Comparison of ENCODE assay signal across 9 mouse cellular contexts in the genomic region with DNA sequence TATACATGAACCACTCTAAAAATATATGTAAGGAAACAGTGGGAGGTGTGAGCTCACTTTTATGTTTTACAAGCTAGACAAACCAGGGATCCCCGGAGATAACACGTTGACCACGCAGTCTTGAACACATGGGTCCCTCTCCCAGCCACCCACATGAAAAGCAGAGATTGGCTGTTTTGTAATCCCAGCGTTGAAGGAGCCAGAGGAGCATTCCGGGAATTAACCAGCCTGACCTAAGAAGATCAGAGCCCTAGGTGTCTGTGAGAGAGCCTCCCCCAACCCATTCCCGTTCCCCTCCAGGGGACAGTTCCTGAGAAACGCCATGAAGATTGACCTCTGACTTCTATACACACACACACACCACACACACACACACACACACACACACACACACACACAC. TPM values are rescaled to one million over a fixed set of nuclear protein-coding genes. Genes with fewer than 3 reads are reported as not detected.
DNase-seq lines count a peak whose midpoint lies in the region; ATAC-seq lines count a peak whose summit lies in the region.
"Had no signal": no experiment of that assay in that cellular context is flagged by ENCODE, and none has a peak within 500 bp of the region (broad histone marks: within the 10 kb centered on the region; RNA-seq: fewer than 3 reads in every experiment).

No protein-coding gene starts in this region.

- peaks cover 4 to 6% of the 10 kb centered on the region in 2 experiments; a peak in 2 of 4 replicates for H3K4me1 ChIP-seq in heart, embryonic 14.5 days (ENCODE audit: control insufficient read depth in 2 of 2, insufficient read depth in 2 of 2, low read length in 2 of 2)
- H3K4me1 ChIP-seq in hindbrain, embryonic 11.5 days (replicated peaks; ENCODE audit: control insufficient read depth, insufficient read depth, low read length), result peaks cover 7% of the 10 kb centered on the region
- peaks cover 18% of the 10 kb centered on the region for H3K4me1 ChIP-seq in midbrain, embryonic 12.5 days

- DNase-seq in heart, postnatal 25 days (ENCODE audit: low spot score), result no peak
- peak; percentile 63 for DNase-seq in brain, adult 2 months (ENCODE audit: low read depth, low spot score)
- no peak for DNase-seq in hindbrain, embryonic 11.5 days (ENCODE audit: low spot score)
- DNase-seq in gastrocnemius, adult 8-10 months (ENCODE audit: low spot score in 2 of 2), result no peak
- DNase-seq in urinary bladder, postnatal 4 days (ENCODE audit: low spot score in 2 of 2), result no peak
- DNase-seq in testis, postnatal 14 days (ENCODE audit: low spot score), result no peak

- H3K36me3 ChIP-seq in heart, embryonic 14.5 days (ENCODE audit: control insufficient read depth, insufficient read depth, low read length), result no peaks in the 10 kb centered on the region
- H3K36me3 ChIP-seq in hindbrain, embryonic 11.5 days (ENCODE audit: control insufficient read depth, insufficient read depth, low read length), result no peaks in the 10 kb centered on the region
- no peaks in the 10 kb centered on the region for H3K36me3 ChIP-seq in midbrain, embryonic 12.5 days
- H3K36me3 ChIP-seq: G1E had no signal

- 3% methylated on average over 7 of the region's 7 CpGs for WGBS in heart, embryonic 14.5 days
- WGBS in hindbrain, embryonic 11.5 days, result 3% methylated on average over 7 of the region's 7 CpGs
- 2% methylated on average over 7 of the region's 7 CpGs for WGBS in midbrain, embryonic 12.5 days

- H3K4me3 ChIP-seq in heart, embryonic 14.5 days (ENCODE audit: control insufficient read depth in 1 of 2, insufficient read depth in 1 of 2, low read depth in 1 of 2, low read length in 2 of 2), result peak overlapping the region; percentile 54 to 64; a peak in 3 of 4 replicates
- H3K4me3 ChIP-seq in hindbrain, embryonic 11.5 days (ENCODE audit: low read depth, low read length), result peak overlapping the region; percentile 42
- peak overlapping the region; percentile 52 for H3K4me3 ChIP-seq in midbrain, embryonic 12.5 days

- peak overlapping the region; percentile 98 for H3K4me2 ChIP-seq in heart, embryonic 14.5 days (ENCODE audit: low read length)
- H3K4me2 ChIP-seq in hindbrain, embryonic 11.5 days (replicated peaks; ENCODE audit: low read depth, low read length), result peak overlapping the region; percentile 92
- peak overlapping the region; percentile 80 for H3K4me2 ChIP-seq in midbrain, embryonic 12.5 days (replicated peaks)

- H3K9me3 ChIP-seq in heart, embryonic 14.5 days (ENCODE audit: control insufficient read depth, low read length), result no peaks in the 10 kb centered on the region
- H3K9me3 ChIP-seq in hindbrain, embryonic 11.5 days (ENCODE audit: control insufficient read depth, low read length), result no peaks in the 10 kb centered on the region
- no peaks in the 10 kb centered on the region for H3K9me3 ChIP-seq in midbrain, embryonic 12.5 days
- H3K9me3 ChIP-seq: G1E had no signal

- peaks cover 57% of the 10 kb centered on the region for H3K27me3 ChIP-seq in heart, embryonic 14.5 days (ENCODE audit: control insufficient read depth, insufficient read depth, low read length)
- peaks cover 27% of the 10 kb centered on the region for H3K27me3 ChIP-seq in hindbrain, embryonic 11.5 days (ENCODE audit: control insufficient read depth, insufficient read depth, low read length)
- H3K27me3 ChIP-seq in midbrain, embryonic 12.5 days, result peaks cover 54% of the 10 kb centered on the region

- peak overlapping the region; percentile 61 for H3K9ac ChIP-seq in heart, embryonic 14.5 days (ENCODE audit: low read length)
- H3K9ac ChIP-seq in hindbrain, embryonic 11.5 days (ENCODE audit: low read depth, low read length), result peak overlapping the region; percentile 58; the same call in 1 of the 2 replicates
- H3K9ac ChIP-seq in midbrain, embryonic 12.5 days (replicated peaks), result peak overlapping the region; percentile 63

- intact Hi-C loops in heart, postnatal 25 days (cut with DNase I), result loop anchor here (5.0 kb wide), 1 partner anchor 44 kb away; a partner anchor contains a TSS

- H3K27ac ChIP-seq in heart, embryonic 14.5 days (replicated peaks in 1 of 2; ENCODE audit: control insufficient read depth in 1 of 2, insufficient read depth in 1 of 2, low read depth in 2 of 2, low read length in 2 of 2), result no peak overlapping the region
- no peak overlapping the region for H3K27ac ChIP-seq in hindbrain, embryonic 11.5 days (ENCODE audit: low read depth, low read length)
- H3K27ac ChIP-seq in midbrain, embryonic 12.5 days (replicated peaks), result no peak overlapping the region; the same call in 1 of the 2 replicates

- ATAC-seq in heart, embryonic 14.5 days (ENCODE audit: insufficient number of reproducible peaks, insufficient read depth, low FRiP score, low read depth), result no peak
- peak; percentile 28 for ATAC-seq in hindbrain, embryonic 11.5 days (ENCODE audit: low FRiP score)
- ATAC-seq in midbrain, embryonic 12.5 days (ENCODE audit: low FRiP score, low read depth), result peak; percentile 9; the same call in 1 of the 2 replicates

RNA-seq across cellular contexts. Expression of a gene that starts 3.6 kb away (rescaled TPM):
- 0.12 TPM in 1 of 2 replicates, not detected in the other for polyA plus RNA-seq in heart, embryonic 14.5 days (2014; fragmentation: Nextera tagmentation; extraction: Ambion mirVana)
- total RNA-seq in heart, postnatal 25 days (2021), result not detected
- 0.92 and 2.1 TPM in 2 replicates for polyA plus RNA-seq in hindbrain, embryonic 11.5 days (2014; fragmentation: Nextera tagmentation; extraction: Ambion mirVana)
- 0.15 TPM in 1 of 2 replicates, not detected in the other for polyA plus RNA-seq in midbrain, embryonic 12.5 days (2016; fragmentation: Nextera tagmentation; extraction: Ambion mirVana)
- total RNA-seq in gastrocnemius, adult 8-10 months (2022), result not detected
- total RNA-seq: G1E had no signal
- polyA plus RNA-seq: G1E had no signal

RNA-seq across cellular contexts. Expression of a gene that starts 14.9 kb away (rescaled TPM):
- polyA plus RNA-seq in heart, embryonic 14.5 days (2014; fragmentation: Nextera tagmentation; extraction: Ambion mirVana), result 126 and 147 TPM in 2 replicates
- 10 to 100 TPM; 37.7 to 41.6 TPM for total RNA-seq in heart, postnatal 25 days (2021)
- polyA plus RNA-seq in hindbrain, embryonic 11.5 days (2014; fragmentation: Nextera tagmentation; extraction: Ambion mirVana), result 103 and 105 TPM in 2 replicates
- polyA plus RNA-seq in midbrain, embryonic 12.5 days (2016; fragmentation: Nextera tagmentation; extraction: Ambion mirVana), result 97.4 and 102 TPM in 2 replicates
- 1 to 10 TPM; 2.9 to 5.1 (median 4.2) TPM for total RNA-seq in gastrocnemius, adult 8-10 months (2022)
- polyA plus RNA-seq: G1E had no signal

RNA-seq across cellular contexts. Expression of a gene that starts 37.7 kb away (rescaled TPM):
- not detected in 2 replicates for polyA plus RNA-seq in heart, embryonic 14.5 days (2014; fragmentation: Nextera tagmentation; extraction: Ambion mirVana)
- not detected for total RNA-seq in heart, postnatal 25 days (2021)
- 2.2 and 2.7 TPM in 2 replicates for polyA plus RNA-seq in hindbrain, embryonic 11.5 days (2014; fragmentation: Nextera tagmentation; extraction: Ambion mirVana)
- polyA plus RNA-seq in midbrain, embryonic 12.5 days (2016; fragmentation: Nextera tagmentation; extraction: Ambion mirVana), result 0.24 and 1.1 TPM in 2 replicates
- not detected for total RNA-seq in gastrocnemius, adult 8-10 months (2022)
- polyA plus RNA-seq: G1E had no signal

RNA-seq across cellular contexts. Expression of a gene that starts 43.7 kb away (rescaled TPM):
- 0.11 and 0.63 TPM in 2 replicates for polyA plus RNA-seq in heart, embryonic 14.5 days (2014; fragmentation: Nextera tagmentation; extraction: Ambion mirVana)
- under 1 TPM in 1 of 2 experiments, not detected in 1; 0.26 TPM for total RNA-seq in heart, postnatal 25 days (2021)
- polyA plus RNA-seq in hindbrain, embryonic 11.5 days (2014; fragmentation: Nextera tagmentation; extraction: Ambion mirVana), result 2.6 and 5.0 TPM in 2 replicates
- 0.85 and 1.9 TPM in 2 replicates for polyA plus RNA-seq in midbrain, embryonic 12.5 days (2016; fragmentation: Nextera tagmentation; extraction: Ambion mirVana)
- total RNA-seq in gastrocnemius, adult 8-10 months (2022), result not detected
- polyA plus RNA-seq: G1E had no signal
